Mouse (Mus musculus): ENCODE measurements around the gene Phf24. TPM values are rescaled to one million over a fixed set of nuclear protein-coding genes. Genes with fewer than 3 reads are reported as not detected.

The Phf24 gene
- total and polyA plus RNA-seq, 3 experiments, result 0.31 to 0.92 TPM; not detected in 1

DNA sequence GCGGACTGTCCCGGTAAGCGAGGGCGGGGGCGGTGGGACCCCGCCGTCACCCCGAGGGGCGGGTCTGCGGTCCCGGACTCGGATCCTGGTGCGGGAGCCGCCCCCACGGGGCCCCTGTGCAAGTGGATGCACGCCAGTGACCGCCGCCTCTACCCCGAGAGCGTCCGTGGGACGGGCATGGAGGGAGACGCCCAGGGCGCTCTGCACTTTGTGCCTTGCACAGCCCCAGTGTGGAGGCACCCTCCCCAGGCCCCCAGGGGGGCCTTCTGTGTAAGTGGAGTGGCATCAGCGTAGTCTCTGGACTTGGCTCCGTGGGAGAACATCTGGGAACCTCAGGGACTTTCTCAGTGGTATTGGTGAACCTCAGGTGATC, 928 bp downstream of the Phf24 start:
- H3K4me3 ChIP-seq (ENCODE audit: control insufficient read depth in 1 of 2, insufficient read depth in 1 of 2, low read depth in 2 of 2, low read length in 2 of 2), result no peak overlapping the region
- no peak overlapping the region for H3K27ac ChIP-seq (ENCODE audit: control insufficient read depth, low read depth, low read length)
- no peak for DNase-seq (ENCODE audit: low read depth, low spot score)
- H3K9ac ChIP-seq (ENCODE audit: control insufficient read depth, low read depth, low read length, poor library complexity, severe bottlenecking), result no peak overlapping the region
- H3K9me3 ChIP-seq (replicated peaks; ENCODE audit: insufficient read depth, low read length), result no peaks in the 10 kb centered on the region
- H3K79me2 ChIP-seq (ENCODE audit: control insufficient read depth, insufficient read depth, low read length, poor library complexity), result no peaks in the 10 kb centered on the region
- H3K36me3 ChIP-seq (ENCODE audit: control insufficient read depth in 1 of 2, insufficient read depth in 2 of 2, low read length in 2 of 2), result no peaks in the 10 kb centered on the region
- H3K27me3 ChIP-seq (ENCODE audit: control insufficient read depth in 1 of 2, insufficient read depth in 2 of 2, low read length in 2 of 2), result peaks cover 0 to 2% of the 10 kb centered on the region in 2 experiments; a peak in 2 of 4 replicates
- no peaks in the 10 kb centered on the region for H3K4me1 ChIP-seq (ENCODE audit: control insufficient read depth in 1 of 2, insufficient read depth in 2 of 2, low read length in 2 of 2)
- TF ChIP-seq POLR2AphosphoS5 (IDR thresholded peaks at IDR 0.05; ENCODE audit: borderline replicate concordance, low read depth, low read length) (no peak), TBP (IDR thresholded peaks at IDR 0.05; ENCODE audit: low read depth, low read length) (no peak), USF1 (IDR thresholded peaks at IDR 0.05; ENCODE audit: low read depth, low read length) (no peak), TCF12 (IDR thresholded peaks at IDR 0.05; ENCODE audit: low read depth, low read length) (no peak), CTCF (IDR thresholded peaks at IDR 0.05 in 2 of 3, conservative IDR thresholded peaks at IDR 0.05 in 1 of 3; ENCODE audit: control insufficient read depth in 1 of 3, insufficient read depth in 1 of 3, low read depth in 2 of 3, low read length in 3 of 3, poor library complexity in 1 of 3, severe bottlenecking in 1 of 3) (no peak), CHD1 (IDR thresholded peaks at IDR 0.05; ENCODE audit: low read depth, low read length) (no peak), SIN3A (IDR thresholded peaks at IDR 0.05; ENCODE audit: low read length) (no peak), KAT2A (conservative IDR thresholded peaks at IDR 0.05; ENCODE audit: low read depth, low read length) (no peak), HCFC1 (IDR thresholded peaks at IDR 0.05; ENCODE audit: low read depth, low read length) (no peak)

DNA sequence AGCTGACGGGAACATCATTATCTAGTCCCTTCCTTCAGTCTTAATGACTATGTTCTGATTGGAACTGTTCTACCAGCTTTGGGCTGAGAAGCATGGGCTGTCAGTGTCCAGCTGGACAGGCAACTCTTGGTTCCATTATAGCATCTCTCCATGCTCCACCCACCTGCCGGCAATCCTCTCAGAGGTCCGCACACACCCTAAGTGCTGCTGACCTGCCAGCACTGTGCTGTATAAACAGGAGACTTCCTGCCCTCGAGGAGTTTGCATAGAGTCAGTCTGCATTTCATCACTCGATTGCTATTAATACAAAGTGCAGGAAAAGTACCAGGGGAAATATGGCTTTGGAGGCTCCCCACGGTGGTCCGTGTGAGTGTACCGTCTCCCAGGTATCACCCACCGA, 4.3 kb downstream of the Phf24 start:
- no peak overlapping the region for H3K27ac ChIP-seq (ENCODE audit: control insufficient read depth, low read depth, low read length)
- no peaks in the 10 kb centered on the region for H3K27me3 ChIP-seq (ENCODE audit: control insufficient read depth in 1 of 2, insufficient read depth in 2 of 2, low read length in 2 of 2)
- H3K4me1 ChIP-seq (ENCODE audit: control insufficient read depth in 1 of 2, insufficient read depth in 2 of 2, low read length in 2 of 2), result no peaks in the 10 kb centered on the region
- no peaks in the 10 kb centered on the region for H3K79me2 ChIP-seq (ENCODE audit: control insufficient read depth, insufficient read depth, low read length, poor library complexity)
- H3K9me3 ChIP-seq (replicated peaks; ENCODE audit: insufficient read depth, low read length), result no peaks in the 10 kb centered on the region
- H3K4me3 ChIP-seq (ENCODE audit: control insufficient read depth in 1 of 2, insufficient read depth in 1 of 2, low read depth in 2 of 2, low read length in 2 of 2), result no peak overlapping the region
- DNase-seq (ENCODE audit: low read depth, low spot score), result no peak
- H3K9ac ChIP-seq (ENCODE audit: control insufficient read depth, low read depth, low read length, poor library complexity, severe bottlenecking), result no peak overlapping the region
- no peaks in the 10 kb centered on the region for H3K36me3 ChIP-seq (ENCODE audit: control insufficient read depth in 1 of 2, insufficient read depth in 2 of 2, low read length in 2 of 2)
- no peak for TF ChIP-seq MXI1 (IDR thresholded peaks at IDR 0.05; ENCODE audit: low read depth, low read length)

DNA sequence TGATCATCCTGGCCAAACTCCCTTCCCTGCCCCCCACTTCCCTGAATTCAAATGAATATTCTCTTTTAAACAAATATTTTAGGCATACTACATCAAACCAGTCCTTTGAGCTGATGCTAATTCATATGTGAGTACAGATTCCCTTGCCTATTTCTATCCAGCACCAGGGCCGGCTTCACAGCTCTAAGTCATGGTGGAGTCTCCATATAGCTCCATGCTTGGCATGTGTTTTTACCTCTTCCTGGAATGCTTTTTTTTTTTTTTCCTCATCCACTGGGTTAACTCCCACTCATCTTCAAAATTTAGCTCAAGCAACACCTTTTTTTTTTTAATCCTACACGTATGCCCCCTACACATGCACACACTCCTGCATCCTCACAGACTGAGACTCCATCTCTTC, 5.1 kb downstream of the Phf24 start:
- Histone ChIP-seq H3K9me3 (replicated peaks; ENCODE audit: insufficient read depth, low read length) (no peaks in the 10 kb centered on the region), H3K4me3 (ENCODE audit: control insufficient read depth in 1 of 2, insufficient read depth in 1 of 2, low read depth in 2 of 2, low read length in 2 of 2) (no peak overlapping the region), H3K9ac (ENCODE audit: control insufficient read depth, low read depth, low read length, poor library complexity, severe bottlenecking) (no peak overlapping the region), H3K27ac (ENCODE audit: control insufficient read depth, low read depth, low read length) (no peak overlapping the region), H3K79me2 (ENCODE audit: control insufficient read depth, insufficient read depth, low read length, poor library complexity) (no peaks in the 10 kb centered on the region), H3K4me1 (ENCODE audit: control insufficient read depth in 1 of 2, insufficient read depth in 2 of 2, low read length in 2 of 2) (no peaks in the 10 kb centered on the region), H3K36me3 (ENCODE audit: control insufficient read depth in 1 of 2, insufficient read depth in 2 of 2, low read length in 2 of 2) (no peaks in the 10 kb centered on the region), H3K27me3 (ENCODE audit: control insufficient read depth in 1 of 2, insufficient read depth in 2 of 2, low read length in 2 of 2) (peaks cover 0 to 2% of the 10 kb centered on the region in 2 experiments; a peak in 1 of 4 replicates)
- no peak for DNase-seq (ENCODE audit: low read depth, low spot score)
- TF ChIP-seq CTCF (IDR thresholded peaks at IDR 0.05 in 2 of 3, conservative IDR thresholded peaks at IDR 0.05 in 1 of 3; ENCODE audit: control insufficient read depth in 1 of 3, insufficient read depth in 1 of 3, low read depth in 2 of 3, low read length in 3 of 3, poor library complexity in 1 of 3, severe bottlenecking in 1 of 3) (no peak), CHD1 (IDR thresholded peaks at IDR 0.05; ENCODE audit: low read depth, low read length) (no peak), ZC3H11A (IDR thresholded peaks at IDR 0.05; ENCODE audit: low read depth, low read length) (no peak), SMC3 (IDR thresholded peaks at IDR 0.05; ENCODE audit: low read depth, low read length) (no peak), UBTF (IDR thresholded peaks at IDR 0.05; ENCODE audit: borderline replicate concordance, insufficient read depth, low read depth, low read length) (no peak), EP300 (IDR thresholded peaks at IDR 0.05; ENCODE audit: low read depth in 1 of 2, low read length in 2 of 2) (no peak), MEF2A (IDR thresholded peaks at IDR 0.05; ENCODE audit: extremely low read depth, insufficient replicate concordance, low read depth, low read length, poor library complexity, severe bottlenecking) (no peak), BHLHE40 (IDR thresholded peaks at IDR 0.05; ENCODE audit: borderline replicate concordance, low read depth, low read length) (no peak), POLR2AphosphoS2 (IDR thresholded peaks at IDR 0.05; ENCODE audit: low read length) (no peak), ZKSCAN1 (IDR thresholded peaks at IDR 0.05; ENCODE audit: low read depth, low read length) (no peak), ELF1 (IDR thresholded peaks at IDR 0.05; ENCODE audit: low read depth, low read length) (no peak), TCF12 (IDR thresholded peaks at IDR 0.05; ENCODE audit: low read depth, low read length) (no peak), USF2 (IDR thresholded peaks at IDR 0.05; ENCODE audit: borderline replicate concordance in 1 of 2, insufficient read depth in 1 of 2, low read depth in 1 of 2, low read length in 2 of 2) (no peak), TAL1 (IDR thresholded peaks at IDR 0.05; ENCODE audit: low read length) (no peak), TBP (IDR thresholded peaks at IDR 0.05; ENCODE audit: low read depth, low read length) (no peak), KAT2A (conservative IDR thresholded peaks at IDR 0.05; ENCODE audit: low read depth, low read length) (no peak), MYC (IDR thresholded peaks at IDR 0.05; ENCODE audit: low read depth, low read length) (no peak), ZMIZ1 (IDR thresholded peaks at IDR 0.05; ENCODE audit: low read depth, low read length) (no peak)

All from MEL (cell line).